Mouse (Mus musculus) E14TG2a.4 (cell line): ENCODE results near the gene Runx3.
"Not testable (repeated sequence)": the region's sequence is repeated elsewhere in the genome, so short reads cannot be mapped to it uniquely, and the experiment has no call there.

Experiments used
- H3K27me3 ChIP-seq: 2 replicates; pipeline ENCODE4 v1.6.1; 2014; ENCODE audit warnings: low read length, control low read depth; ENCODE audit not compliant: insufficient read depth
- H3K36me3 ChIP-seq: 2 replicates; pipeline ENCODE4 v1.6.1; 2014; ENCODE audit warnings: low read length, control low read depth; ENCODE audit not compliant: insufficient read depth
- H3K4me1 ChIP-seq: replicated peaks from 2 replicates; pipeline ENCODE4 v1.6.1; 2014; ENCODE audit warnings: low read depth, low read length, control low read depth
- H3K4me3 ChIP-seq: replicated peaks from 2 replicates; pipeline ENCODE4 v1.5.1; 2014; ENCODE audit warnings: mild to moderate bottlenecking, low read length
- H3K9me3 ChIP-seq: 2 replicates; pipeline ENCODE4 v1.6.1; 2014; ENCODE audit warnings: low read length, control low read depth
- CTCF ChIP-seq: conservative IDR thresholded peaks from 2 replicates; pipeline ENCODE4 v1.5.1; 2014; ENCODE audit warnings: low read length
- NANOG ChIP-seq: IDR thresholded peaks from 2 replicates; pipeline ENCODE4 v1.6.1; 2014; ENCODE audit warnings: borderline replicate concordance, low read length, mixed read lengths
- POU5F1 ChIP-seq: IDR thresholded peaks from 2 replicates; pipeline ENCODE4 v1.6.1; 2014; ENCODE audit warnings: low read length, borderline replicate concordance

Runx3 gene

DNA sequence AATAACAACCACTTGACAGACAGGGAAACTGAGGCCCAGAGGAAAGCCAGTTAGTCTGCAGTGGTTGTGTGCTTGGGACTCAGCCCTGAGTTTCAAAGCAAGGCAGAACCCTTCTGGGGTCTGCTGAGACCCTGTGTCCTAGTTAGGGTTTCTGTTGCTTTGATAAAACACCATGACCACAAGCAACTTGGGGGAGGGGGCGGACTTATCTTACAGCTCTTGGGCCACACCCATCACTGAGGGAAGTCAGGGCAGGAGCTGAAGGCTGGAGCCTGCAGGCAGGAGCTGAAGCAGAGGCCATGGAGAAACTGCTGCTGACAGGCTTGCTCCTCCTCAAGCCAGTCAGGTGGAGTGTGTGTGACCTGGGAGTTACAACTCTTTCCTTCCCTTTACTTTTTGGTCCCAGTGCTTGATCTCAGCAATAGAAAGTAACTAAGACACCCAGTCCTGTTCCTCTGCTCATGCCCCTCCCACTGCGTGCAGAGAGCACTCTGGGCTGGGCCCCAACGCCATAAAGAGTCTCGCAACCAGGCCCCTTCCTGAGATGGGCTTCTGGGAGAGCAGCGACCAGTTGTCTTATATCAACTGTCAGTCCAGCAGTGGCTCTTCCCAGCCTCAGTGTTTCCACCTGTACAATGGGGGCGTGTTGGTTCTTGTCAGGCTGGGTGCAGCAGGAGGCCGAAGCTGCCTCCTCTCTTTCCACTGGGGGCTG lies 47.5 kb downstream of the Runx3 start:
- H3K36me3 ChIP-seq: no peaks in the 10 kb centered on the region
- H3K9me3 ChIP-seq: 0 out of 2 replicates have a peak, but pooled peaks cover 3% of the 10 kb centered on the region
- H3K4me3 ChIP-seq: peak overlapping the region; percentile 81
- TF ChIP-seq NANOG (no peak), POU5F1 (no peak), CTCF (no peak)
- H3K4me1 ChIP-seq: peaks cover 47% of the 10 kb centered on the region
- H3K27me3 ChIP-seq: peaks cover 43% of the 10 kb centered on the region

DNA sequence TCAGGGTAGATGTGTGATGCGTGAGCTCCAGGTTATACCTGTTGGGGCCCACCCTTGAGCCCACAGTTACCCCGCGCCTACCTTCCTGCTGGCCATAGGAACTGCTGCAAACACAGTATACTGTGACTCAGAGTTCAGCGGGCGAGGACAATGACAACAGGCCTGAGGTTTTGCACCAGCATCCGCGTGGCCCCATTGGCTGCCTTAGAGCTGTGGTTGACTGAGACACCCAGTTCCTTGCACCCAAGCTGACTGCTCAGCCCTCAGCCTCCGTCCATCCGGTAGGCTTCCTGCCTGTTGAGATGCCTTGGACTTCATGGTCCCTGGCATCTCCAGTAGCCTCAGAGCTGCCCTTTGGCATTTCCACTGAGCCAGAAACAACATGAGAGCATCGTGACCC lies 48.6 kb downstream of the Runx3 start:
- H3K27me3 ChIP-seq: peaks cover 45% of the 10 kb centered on the region
- no peaks in the 10 kb centered on the region for H3K36me3 ChIP-seq
- H3K9me3 ChIP-seq: 0 out of 2 replicates have a peak, but pooled peaks cover 3% of the 10 kb centered on the region
- TF ChIP-seq CTCF: no peak
- peak overlapping the region; percentile 81; the same call in 1 of the 2 replicates for H3K4me3 ChIP-seq
- peaks cover 44% of the 10 kb centered on the region for H3K4me1 ChIP-seq

DNA sequence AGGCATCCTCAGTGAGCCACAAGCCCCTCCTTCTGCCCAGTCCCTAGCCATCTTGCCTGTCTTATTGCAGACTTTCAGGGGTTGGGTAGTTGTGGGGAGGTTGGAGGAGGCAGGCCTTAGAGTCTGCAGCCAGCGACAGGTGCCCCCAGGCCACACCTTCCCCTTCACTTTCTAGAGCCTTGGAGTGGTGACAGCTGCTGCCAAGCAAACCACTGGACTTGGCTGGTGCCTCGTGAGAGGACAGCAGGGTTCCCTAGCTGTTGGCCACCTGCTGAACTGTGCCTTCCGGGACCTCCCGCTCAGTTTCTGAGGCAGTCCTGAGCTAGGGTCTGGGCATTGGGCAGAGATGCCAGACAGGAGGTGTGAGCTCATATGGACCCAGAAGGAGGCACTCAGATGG lies 49.0 kb downstream of the Runx3 start:
- Histone ChIP-seq H3K4me1 (peaks cover 44% of the 10 kb centered on the region), H3K36me3 (no peaks in the 10 kb centered on the region), H3K27me3 (peaks cover 49% of the 10 kb centered on the region), H3K9me3 (0 out of 2 replicates have a peak, but pooled peaks cover 3% of the 10 kb centered on the region), H3K4me3 (no peak overlapping the region)
- TF ChIP-seq NANOG (no peak), CTCF (no peak), POU5F1 (no peak)

DNA sequence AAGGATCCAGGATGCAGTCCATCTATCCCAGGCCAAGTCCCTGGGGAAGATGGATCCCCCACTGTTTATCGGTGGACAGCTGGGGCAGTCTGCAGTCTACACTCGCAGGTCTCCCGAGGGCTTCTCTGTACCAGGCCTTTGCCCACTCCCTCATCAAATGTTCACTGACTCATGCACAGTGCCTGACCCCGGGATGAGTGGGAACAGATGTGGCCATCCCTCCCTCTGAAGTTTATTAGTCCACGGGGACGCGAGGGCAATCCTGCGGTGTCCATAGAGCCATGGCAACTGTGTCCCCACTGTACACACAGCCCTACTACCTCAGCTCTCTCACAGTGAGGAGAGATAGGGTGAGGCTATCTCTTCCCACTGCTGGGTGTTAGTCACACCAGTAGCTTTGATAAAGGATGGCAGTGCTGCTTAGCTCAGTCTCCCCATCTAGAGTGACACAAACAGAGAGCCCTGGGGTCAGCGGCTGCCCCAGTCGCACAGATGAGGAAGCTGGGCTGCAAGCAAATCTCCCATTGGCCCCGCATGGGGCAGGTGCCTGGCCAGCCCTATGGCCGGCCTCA lies 50.9 kb downstream of the Runx3 start:
- peaks cover 65% of the 10 kb centered on the region for H3K27me3 ChIP-seq
- peaks cover 41% of the 10 kb centered on the region for H3K4me1 ChIP-seq
- no peak overlapping the region for H3K4me3 ChIP-seq
- H3K9me3 ChIP-seq: no peaks in the 10 kb centered on the region
- H3K36me3 ChIP-seq: no peaks in the 10 kb centered on the region
- TF ChIP-seq NANOG (no peak), POU5F1 (no peak), CTCF (no peak)

DNA sequence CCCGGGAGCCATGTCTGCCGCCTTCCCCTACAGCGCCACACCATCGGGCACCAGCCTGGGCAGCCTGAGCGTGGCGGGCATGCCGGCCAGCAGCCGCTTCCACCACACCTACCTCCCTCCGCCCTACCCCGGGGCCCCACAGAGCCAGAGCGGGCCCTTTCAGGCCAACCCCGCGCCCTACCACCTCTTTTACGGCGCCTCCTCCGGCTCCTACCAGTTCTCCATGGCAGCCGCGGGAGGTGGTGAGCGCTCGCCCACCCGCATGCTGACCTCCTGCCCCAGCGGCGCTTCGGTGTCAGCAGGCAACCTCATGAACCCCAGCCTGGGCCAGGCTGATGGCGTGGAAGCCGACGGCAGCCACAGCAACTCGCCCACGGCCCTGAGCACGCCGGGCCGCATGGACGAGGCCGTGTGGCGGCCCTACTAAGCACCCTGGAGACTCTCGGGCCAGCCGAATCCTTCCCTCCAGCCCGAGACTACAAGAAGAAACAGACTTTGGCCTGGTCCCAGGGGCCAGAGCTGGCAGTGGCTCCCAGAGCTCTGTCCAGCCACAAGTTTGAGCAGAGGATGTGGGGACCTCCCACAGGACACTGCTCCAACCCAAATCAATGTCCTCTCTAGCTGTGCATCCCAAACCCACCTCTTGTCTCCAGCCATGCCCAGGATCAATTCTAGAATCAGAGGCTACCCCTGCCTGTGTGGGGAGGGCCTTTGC lies 55.1 kb downstream of the Runx3 start:
- H3K9me3 ChIP-seq: no peaks in the 10 kb centered on the region
- peaks cover 73% of the 10 kb centered on the region for H3K27me3 ChIP-seq
- peak overlapping the region; percentile 76 for H3K4me3 ChIP-seq
- no peaks in the 10 kb centered on the region for H3K36me3 ChIP-seq
- peaks cover 34% of the 10 kb centered on the region for H3K4me1 ChIP-seq
- TF ChIP-seq CTCF (no peak), NANOG (no peak), POU5F1 (no peak)

DNA sequence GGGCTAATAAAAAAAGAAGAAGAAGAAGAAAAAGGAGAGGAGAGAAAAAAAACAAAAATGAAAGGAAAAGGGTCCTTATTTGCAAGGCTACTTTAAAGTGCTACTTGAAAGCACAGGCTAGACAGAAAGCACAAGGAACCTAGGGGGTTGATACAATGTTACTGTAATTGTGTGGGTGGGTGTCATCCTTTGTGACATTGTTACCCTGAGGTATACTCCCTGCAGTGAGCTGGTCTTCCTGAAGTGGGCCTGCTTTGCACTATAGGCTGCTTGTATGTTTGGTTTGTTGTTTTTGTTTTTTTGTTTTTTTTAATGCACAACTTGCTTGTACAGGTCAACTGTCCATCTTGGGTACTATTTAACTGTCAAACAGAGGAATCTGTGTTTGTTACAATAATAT lies 57.1 kb downstream of the Runx3 start:
- H3K36me3 ChIP-seq: no peaks in the 10 kb centered on the region
- H3K4me1 ChIP-seq: peaks cover 36% of the 10 kb centered on the region
- no peak for TF ChIP-seq CTCF
- TF ChIP-seq NANOG: no peak
- no peak for TF ChIP-seq POU5F1
- H3K9me3 ChIP-seq: no peaks in the 10 kb centered on the region
- peaks cover 62% of the 10 kb centered on the region for H3K27me3 ChIP-seq
- H3K4me3 ChIP-seq: no peak overlapping the region

DNA sequence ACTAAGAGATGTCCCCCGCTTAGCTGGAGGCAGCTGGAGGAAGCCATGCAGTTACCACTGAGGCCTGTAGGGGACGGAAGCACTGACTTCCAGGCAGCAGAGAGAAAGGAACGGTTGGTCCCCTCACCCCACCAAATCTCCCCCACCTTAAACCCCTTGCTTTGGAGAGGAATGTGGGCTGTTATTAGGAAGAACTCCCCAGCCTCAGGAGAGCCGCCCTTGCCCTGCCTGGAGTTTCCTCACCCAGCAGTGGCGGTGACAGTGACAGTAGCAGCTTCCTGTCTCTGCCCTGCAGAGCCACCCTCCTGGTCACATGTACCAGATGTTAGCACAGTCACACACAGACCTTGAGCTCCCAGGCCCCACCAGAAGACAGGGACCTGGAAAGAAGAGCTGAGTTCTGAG lies 58.6 kb downstream of the Runx3 start:
- Histone ChIP-seq H3K4me1 (peaks cover 36% of the 10 kb centered on the region), H3K9me3 (no peaks in the 10 kb centered on the region)

DNA sequence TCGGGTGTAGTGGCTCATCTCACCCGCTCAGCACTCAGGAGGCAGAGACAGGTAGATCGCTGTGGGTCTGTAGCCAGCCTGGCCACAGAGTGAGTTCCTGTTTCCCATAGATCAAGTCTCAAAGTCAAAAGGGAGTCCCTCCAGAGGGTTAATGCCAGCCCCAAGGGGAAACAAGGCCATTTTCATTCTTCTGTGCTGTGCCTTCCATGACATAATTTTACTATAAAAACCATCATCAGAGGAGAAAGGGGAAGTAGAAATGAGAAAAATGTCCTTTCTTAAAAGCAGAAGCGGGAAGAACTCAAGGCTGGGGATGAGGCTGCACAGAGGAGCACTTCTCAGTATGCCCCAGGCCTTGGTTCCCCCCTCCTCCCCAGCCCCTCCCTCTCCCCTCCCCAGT lies 61.4 kb downstream of the Runx3 start:
- H3K36me3 ChIP-seq: no peaks in the 10 kb centered on the region
- no peak for TF ChIP-seq POU5F1
- TF ChIP-seq NANOG: no peak
- TF ChIP-seq CTCF: no peak

More for the DNA sequence above, 58.6 kb downstream of the Runx3 start:
- Histone ChIP-seq H3K27me3 (peaks cover 47% of the 10 kb centered on the region), H3K36me3 (no peaks in the 10 kb centered on the region), H3K4me3 (peak overlapping the region; percentile 7; the same call in 1 of the 2 replicates)
- no peak for TF ChIP-seq POU5F1
- TF ChIP-seq NANOG: no peak
- TF ChIP-seq CTCF: peak; percentile 93

DNA sequence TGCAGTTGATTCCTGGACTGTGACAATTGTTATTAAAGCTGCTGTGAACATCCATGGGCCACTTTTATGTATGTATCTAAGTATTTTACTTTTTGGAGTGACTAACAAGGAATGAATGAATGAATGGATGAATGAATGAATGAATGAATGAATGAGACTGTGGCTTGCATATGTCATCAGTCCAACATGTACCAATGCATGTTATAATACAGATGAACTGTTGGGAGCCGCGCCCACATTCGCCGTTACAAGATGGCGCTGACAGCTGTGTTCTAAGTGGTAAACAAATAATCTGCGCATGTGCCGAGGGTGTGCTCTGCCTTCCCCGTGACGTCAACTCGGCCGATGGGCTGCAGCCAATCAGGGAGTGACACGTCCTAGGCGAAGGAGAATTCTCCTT lies 63.8 kb downstream of the Runx3 start:
- peaks cover 11% of the 10 kb centered on the region; the same call in 1 of the 2 replicates for H3K27me3 ChIP-seq
- H3K4me3 ChIP-seq, H3K9me3 ChIP-seq, H3K36me3 ChIP-seq: not testable (repeated sequence)
- peaks cover 14% of the 10 kb centered on the region for H3K4me1 ChIP-seq

More for the DNA sequence above, 61.4 kb downstream of the Runx3 start:
- Histone ChIP-seq H3K4me3 (no peak overlapping the region), H3K27me3 (peaks cover 22% of the 10 kb centered on the region), H3K9me3 (no peaks in the 10 kb centered on the region), H3K4me1 (peaks cover 25% of the 10 kb centered on the region)
